Mouse (Mus musculus): Measurements from ENCODE around the gene Anxa6. TPM values are rescaled to one million over a fixed set of nuclear protein-coding genes. Genes with fewer than 3 reads are reported as not detected.

Gene Anxa6
- polyA plus RNA-seq, 1 experiment, result 93.8 TPM

DNA sequence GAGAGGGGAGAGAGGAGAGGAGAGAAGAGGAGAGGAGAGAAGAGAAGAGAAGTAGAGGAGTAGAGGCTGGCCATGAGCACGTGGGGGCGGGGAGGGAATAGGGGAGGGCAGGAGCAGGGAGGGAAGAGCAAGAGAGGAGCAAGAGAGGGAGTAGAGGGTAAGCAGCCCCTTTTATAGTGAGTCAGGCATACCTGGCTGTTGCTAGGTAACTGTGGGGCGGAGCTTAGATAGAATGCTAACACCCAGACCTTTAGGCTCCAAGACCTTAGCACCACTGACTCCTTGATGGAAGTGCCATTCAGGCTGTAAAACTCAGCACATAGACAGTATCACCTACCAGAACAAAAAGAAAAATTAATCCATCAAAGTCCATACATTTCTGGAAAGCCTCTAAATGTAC is 3.4 kb upstream of the Anxa6 start:
- H3K27ac ChIP-seq (ENCODE audit: insufficient read depth, low read length), result no peak overlapping the region
- H3K4me1 ChIP-seq (ENCODE audit: control insufficient read depth, insufficient read depth, low read length), result peaks cover 5% of the 10 kb centered on the region; the same call in 1 of the 2 replicates
- no peak overlapping the region for H3K4me3 ChIP-seq (ENCODE audit: insufficient read depth, low read length)
- TF ChIP-seq CTCF (IDR thresholded peaks at IDR 0.05; ENCODE audit: extremely low read depth, insufficient read depth, low read length) (no peak), POLR2A (IDR thresholded peaks at IDR 0.05; ENCODE audit: extremely low read depth, insufficient read depth, low read length) (no peak)

DNA sequence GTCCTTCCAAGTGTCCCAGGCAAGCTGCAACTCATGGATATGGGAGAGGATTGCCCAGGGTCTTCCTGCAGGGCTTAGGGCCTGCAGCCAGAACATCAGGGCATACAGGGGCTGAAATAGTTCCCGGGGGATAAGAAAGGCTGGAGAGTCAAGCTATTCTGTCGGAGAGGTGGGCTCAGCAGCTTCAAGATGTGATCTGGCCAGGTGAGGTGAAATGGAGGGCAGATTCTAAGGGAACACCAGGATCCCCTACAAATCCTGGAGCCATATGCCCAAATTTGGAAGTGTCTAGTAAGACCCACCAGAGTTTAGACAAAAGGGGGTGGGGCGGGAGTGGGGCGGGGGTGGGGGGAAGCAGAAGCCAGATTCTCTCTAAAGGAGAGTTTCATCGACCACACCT is 959 bp downstream of the Anxa6 start:
- H3K27ac ChIP-seq (ENCODE audit: insufficient read depth, low read length), result no peak overlapping the region
- peaks cover 5% of the 10 kb centered on the region; the same call in 1 of the 2 replicates for H3K4me1 ChIP-seq (ENCODE audit: control insufficient read depth, insufficient read depth, low read length)
- peak overlapping the region; percentile 70 for H3K4me3 ChIP-seq (ENCODE audit: insufficient read depth, low read length)
- TF ChIP-seq POLR2A (IDR thresholded peaks at IDR 0.05; ENCODE audit: extremely low read depth, insufficient read depth, low read length), result no peak
- TF ChIP-seq CTCF (IDR thresholded peaks at IDR 0.05; ENCODE audit: extremely low read depth, insufficient read depth, low read length), result no peak

DNA sequence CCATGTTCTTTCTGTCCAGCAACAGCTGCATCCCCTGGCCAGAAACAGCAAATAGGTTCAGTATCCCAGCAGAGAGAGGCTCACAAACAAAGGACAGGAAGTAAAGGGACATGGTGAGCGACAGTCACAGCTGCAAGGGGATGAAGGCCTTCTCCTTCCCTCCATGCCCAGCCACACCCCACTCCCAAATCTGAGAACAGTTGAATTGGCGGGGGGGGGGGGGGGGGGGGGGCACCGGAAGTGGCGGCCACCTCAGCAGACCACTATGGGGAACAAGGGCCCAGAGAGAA is 1.3 kb downstream of the Anxa6 start:
- Histone ChIP-seq H3K27ac (ENCODE audit: insufficient read depth, low read length) (no peak overlapping the region), H3K4me1 (ENCODE audit: control insufficient read depth, insufficient read depth, low read length) (peaks cover 5% of the 10 kb centered on the region; the same call in 1 of the 2 replicates), H3K4me3 (ENCODE audit: insufficient read depth, low read length) (peak overlapping the region; percentile 70)
- TF ChIP-seq POLR2A (IDR thresholded peaks at IDR 0.05; ENCODE audit: extremely low read depth, insufficient read depth, low read length) (no peak), CTCF (IDR thresholded peaks at IDR 0.05; ENCODE audit: extremely low read depth, insufficient read depth, low read length) (no peak)

DNA sequence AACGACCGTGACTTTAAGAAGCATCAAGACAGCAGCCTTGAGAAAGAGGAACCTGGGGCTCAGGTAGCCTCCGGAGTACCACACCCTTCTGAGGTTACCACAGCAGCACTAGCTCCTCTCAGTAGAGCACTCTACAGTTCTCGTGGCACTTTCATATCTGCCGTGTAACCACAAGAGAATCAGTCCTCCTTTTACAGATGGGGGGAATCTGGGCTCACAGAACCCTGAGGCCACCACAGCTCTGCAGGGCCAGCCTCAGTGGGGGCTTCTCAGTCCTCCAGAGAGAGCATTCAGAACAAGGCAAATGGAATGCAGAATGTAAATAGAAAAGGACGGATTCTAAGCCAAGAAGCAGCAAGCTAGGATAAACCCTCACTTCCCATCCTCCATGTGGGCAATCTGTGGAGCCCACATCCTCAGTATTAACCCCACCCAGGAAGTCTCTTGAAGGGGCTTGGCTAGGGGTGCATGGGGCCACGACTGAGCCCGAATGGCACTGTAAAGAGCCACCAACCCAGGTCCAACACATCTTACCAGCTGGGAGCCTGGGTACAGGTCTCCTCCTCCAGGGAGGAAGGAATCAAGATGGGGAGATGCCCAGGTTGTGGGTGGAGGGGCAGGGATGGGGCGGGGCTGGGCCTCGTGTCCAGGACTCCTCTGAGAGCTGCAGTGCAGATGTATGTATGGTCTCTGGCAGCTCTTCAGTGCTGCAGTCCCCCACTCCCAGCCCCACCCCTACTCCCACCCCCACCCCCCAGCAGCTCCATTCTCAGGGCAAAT is 1.8 kb downstream of the Anxa6 start:
- Histone ChIP-seq H3K4me3 (ENCODE audit: insufficient read depth, low read length) (peak overlapping the region; percentile 70; the same call in 1 of the 2 replicates), H3K27ac (ENCODE audit: insufficient read depth, low read length) (no peak overlapping the region), H3K4me1 (ENCODE audit: control insufficient read depth, insufficient read depth, low read length) (peaks cover 7% of the 10 kb centered on the region)
- TF ChIP-seq CTCF (IDR thresholded peaks at IDR 0.05; ENCODE audit: extremely low read depth, insufficient read depth, low read length) (no peak), POLR2A (IDR thresholded peaks at IDR 0.05; ENCODE audit: extremely low read depth, insufficient read depth, low read length) (no peak)

DNA sequence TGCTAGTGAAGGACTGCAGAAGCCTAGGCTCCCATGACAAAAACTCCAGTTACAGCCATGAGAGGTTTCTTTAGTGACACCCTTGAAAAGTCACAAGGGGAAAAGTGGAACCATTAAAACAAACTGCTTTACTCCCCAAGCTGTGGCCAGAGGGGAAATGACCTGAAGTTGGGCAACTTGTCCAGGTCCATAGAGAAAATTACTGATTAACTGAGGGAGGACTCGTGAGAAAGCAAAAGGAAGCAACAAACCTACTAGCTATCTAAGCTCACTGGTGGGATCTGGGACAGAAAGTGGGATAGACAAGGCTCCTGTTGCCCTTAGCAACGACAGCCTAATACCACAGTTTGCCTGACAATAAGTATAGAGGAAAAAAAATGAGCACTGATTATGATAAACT is 4.7 kb downstream of the Anxa6 start:
- Histone ChIP-seq H3K27ac (ENCODE audit: insufficient read depth, low read length) (no peak overlapping the region), H3K4me3 (ENCODE audit: insufficient read depth, low read length) (no peak overlapping the region), H3K4me1 (ENCODE audit: control insufficient read depth, insufficient read depth, low read length) (peaks cover 7% of the 10 kb centered on the region)
- no peak for TF ChIP-seq CTCF (IDR thresholded peaks at IDR 0.05; ENCODE audit: extremely low read depth, insufficient read depth, low read length)
- TF ChIP-seq POLR2A (IDR thresholded peaks at IDR 0.05; ENCODE audit: extremely low read depth, insufficient read depth, low read length), result no peak

DNA sequence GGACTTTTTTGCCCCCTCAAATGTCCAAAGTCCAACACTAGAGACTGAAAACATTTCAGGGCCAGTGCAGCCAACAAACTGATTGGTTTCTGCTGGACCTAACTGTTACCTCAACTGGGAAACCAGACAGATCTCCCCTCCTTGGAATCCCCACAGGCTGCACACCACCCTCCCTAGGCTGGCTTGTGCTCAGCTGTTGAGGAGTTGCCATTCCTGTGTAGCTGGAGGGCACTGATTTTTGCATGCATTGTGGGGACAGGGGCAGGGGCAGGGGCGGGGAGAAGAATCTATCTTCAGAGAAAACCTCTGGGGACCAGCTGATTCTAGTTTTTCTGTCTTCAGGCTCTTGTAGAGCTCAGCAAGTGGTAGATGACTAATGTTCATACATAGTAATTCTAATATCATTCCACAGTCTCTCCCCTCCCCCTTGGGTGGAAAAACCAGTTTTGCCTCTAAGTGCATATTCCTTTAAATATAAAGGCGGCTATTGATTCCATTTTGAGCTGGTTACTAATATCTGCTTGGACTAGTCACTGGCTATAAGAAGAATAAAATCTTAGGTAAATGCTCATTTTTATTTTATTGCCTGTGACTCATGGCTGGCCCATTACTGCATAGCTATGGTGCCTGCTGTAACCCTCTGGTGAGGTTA is 5.9 kb downstream of the Anxa6 start:
- Histone ChIP-seq H3K4me3 (ENCODE audit: insufficient read depth, low read length) (no peak overlapping the region), H3K27ac (ENCODE audit: insufficient read depth, low read length) (no peak overlapping the region), H3K4me1 (ENCODE audit: control insufficient read depth, insufficient read depth, low read length) (peaks cover 14% of the 10 kb centered on the region)
- TF ChIP-seq CTCF (IDR thresholded peaks at IDR 0.05; ENCODE audit: extremely low read depth, insufficient read depth, low read length) (no peak), POLR2A (IDR thresholded peaks at IDR 0.05; ENCODE audit: extremely low read depth, insufficient read depth, low read length) (no peak)

DNA sequence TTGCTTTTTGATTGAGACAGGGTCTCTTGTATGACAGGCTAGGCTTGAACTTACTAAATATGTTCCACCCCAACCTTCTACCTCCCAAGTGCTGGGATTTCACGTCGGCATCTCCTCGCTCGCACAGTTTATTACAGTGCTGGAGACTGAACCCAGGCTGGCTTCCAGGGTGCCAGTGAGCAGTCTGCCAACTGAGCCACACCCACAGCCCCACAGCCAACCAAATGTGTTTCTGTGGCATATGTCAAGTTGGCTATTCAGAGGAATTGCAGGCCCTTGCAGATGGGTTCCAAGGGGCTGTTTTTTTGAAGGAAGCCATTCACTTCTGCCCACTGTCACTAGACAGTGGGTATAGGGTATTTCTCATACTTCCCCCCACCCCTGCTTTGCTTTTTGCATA is 7.3 kb downstream of the Anxa6 start:
- peaks cover 16% of the 10 kb centered on the region for H3K4me1 ChIP-seq (ENCODE audit: control insufficient read depth, insufficient read depth, low read length)
- H3K4me3 ChIP-seq (ENCODE audit: insufficient read depth, low read length), result no peak overlapping the region
- TF ChIP-seq POLR2A (IDR thresholded peaks at IDR 0.05; ENCODE audit: extremely low read depth, insufficient read depth, low read length) (no peak), CTCF (IDR thresholded peaks at IDR 0.05; ENCODE audit: extremely low read depth, insufficient read depth, low read length) (no peak)
- H3K27ac ChIP-seq (ENCODE audit: insufficient read depth, low read length), result no peak overlapping the region

DNA sequence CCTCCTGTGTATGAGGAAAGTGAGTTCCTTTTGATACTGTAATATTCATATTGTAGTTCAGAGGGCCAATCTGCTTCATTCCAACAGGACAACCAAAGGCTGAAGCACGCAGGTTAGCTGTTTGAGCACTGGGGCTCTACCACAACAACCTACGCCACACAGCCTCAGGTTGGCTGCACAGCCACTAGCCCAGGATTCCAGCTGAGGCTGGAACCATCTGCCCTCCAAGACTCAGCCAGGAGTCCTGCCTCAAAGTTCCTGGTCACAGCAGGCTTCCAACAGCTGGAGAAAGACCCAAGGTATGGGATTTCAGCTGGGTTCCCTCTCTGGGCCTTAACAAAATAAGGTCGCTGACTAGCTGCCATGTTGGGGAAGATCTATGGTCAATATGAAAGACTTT is 9.7 kb downstream of the Anxa6 start:
- TF ChIP-seq POLR2A (IDR thresholded peaks at IDR 0.05; ENCODE audit: extremely low read depth, insufficient read depth, low read length), result no peak
- TF ChIP-seq CTCF (IDR thresholded peaks at IDR 0.05; ENCODE audit: extremely low read depth, insufficient read depth, low read length), result no peak
- Histone ChIP-seq H3K4me1 (ENCODE audit: control insufficient read depth, insufficient read depth, low read length) (peaks cover 16% of the 10 kb centered on the region), H3K4me3 (ENCODE audit: insufficient read depth, low read length) (no peak overlapping the region), H3K27ac (ENCODE audit: insufficient read depth, low read length) (peak overlapping the region; percentile 11; the same call in 1 of the 2 replicates)

DNA sequence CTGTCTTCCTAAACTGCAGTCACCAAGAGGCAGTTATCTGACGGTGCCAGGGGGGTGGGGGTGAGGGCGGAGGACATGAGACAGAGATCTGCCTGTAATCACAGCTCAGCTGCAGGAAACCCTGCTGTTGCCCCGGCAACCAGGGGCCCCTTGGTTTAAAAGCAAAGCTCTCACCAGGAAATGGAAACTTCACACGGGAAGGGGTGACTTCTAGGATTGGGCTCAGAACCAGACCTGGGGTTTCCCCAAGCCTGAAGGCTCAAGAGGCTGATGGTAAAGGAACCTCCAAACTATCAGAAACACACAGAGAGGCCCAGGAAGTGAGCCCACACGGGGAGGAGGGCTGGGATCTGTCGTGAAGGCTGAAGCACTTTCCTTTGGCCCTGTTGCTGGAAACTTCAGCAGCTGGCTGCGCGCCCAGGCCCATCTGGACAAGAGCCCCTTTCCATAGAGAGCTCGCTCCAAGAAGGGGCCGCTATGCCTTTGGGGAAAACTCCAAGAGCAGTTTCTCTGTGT is 10.1 kb downstream of the Anxa6 start:
- Histone ChIP-seq H3K27ac (ENCODE audit: insufficient read depth, low read length) (peak overlapping the region; percentile 11; the same call in 1 of the 2 replicates), H3K4me1 (ENCODE audit: control insufficient read depth, insufficient read depth, low read length) (peaks cover 16% of the 10 kb centered on the region), H3K4me3 (ENCODE audit: insufficient read depth, low read length) (no peak overlapping the region)
- no peak for TF ChIP-seq CTCF (IDR thresholded peaks at IDR 0.05; ENCODE audit: extremely low read depth, insufficient read depth, low read length)
- TF ChIP-seq POLR2A (IDR thresholded peaks at IDR 0.05; ENCODE audit: extremely low read depth, insufficient read depth, low read length), result no peak

DNA sequence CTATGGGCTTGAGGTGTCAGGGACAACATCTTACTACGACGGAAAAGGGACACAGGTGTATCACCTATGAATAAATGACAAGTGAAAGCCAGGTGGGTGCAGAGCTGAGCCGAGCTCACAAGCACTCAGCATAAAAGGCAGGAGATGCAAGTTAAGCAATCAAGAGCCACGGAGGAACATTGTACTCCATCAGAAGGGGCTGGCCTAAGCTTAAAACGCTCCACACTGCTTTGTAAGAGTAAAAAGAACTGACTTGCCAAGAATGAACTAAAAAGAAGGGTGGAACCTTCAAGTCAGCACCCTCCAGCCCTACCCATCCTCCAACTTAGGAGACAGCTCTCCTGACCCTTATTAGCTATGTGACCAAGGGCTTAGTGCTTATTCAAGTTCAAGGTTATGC is 10.7 kb downstream of the Anxa6 start:
- no peak for TF ChIP-seq POLR2A (IDR thresholded peaks at IDR 0.05; ENCODE audit: extremely low read depth, insufficient read depth, low read length)
- TF ChIP-seq CTCF (IDR thresholded peaks at IDR 0.05; ENCODE audit: extremely low read depth, insufficient read depth, low read length), result no peak
- peaks cover 17% of the 10 kb centered on the region for H3K4me1 ChIP-seq (ENCODE audit: control insufficient read depth, insufficient read depth, low read length)
- H3K4me3 ChIP-seq (ENCODE audit: insufficient read depth, low read length), result no peak overlapping the region
- H3K27ac ChIP-seq (ENCODE audit: insufficient read depth, low read length), result no peak overlapping the region
